Comparison of ENCODE assay signal across 8 mouse cellular contexts in the genomic region with DNA sequence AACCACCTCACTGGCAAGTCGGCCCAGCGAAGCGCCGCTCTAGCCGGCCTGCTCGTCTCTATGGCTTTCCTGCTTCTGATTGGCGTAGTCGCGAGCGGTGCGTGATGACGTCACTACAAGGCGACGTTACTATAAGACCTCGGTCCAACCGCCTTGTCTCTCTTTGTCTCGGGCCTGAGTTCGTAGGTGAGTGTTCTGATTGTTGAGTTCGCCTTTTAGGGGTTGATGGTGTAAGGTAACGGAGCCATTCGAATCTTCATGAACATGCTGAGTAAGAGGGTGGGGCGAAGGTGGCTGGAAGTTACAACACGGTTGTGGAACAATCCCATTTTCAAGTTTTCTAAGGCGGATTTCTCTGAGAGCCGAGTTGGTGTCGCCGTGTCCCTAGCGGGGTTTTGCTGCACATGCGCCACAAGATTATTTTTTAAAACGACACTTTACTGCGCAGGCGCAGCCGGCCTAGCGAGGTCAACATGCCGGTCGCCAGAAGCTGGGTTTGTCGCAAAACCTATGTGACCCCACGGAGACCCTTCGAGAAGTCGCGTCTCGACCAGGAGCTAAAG. TPM values are rescaled to one million over a fixed set of nuclear protein-coding genes. Genes with fewer than 3 reads are reported as not detected.
DNase-seq lines count a peak whose midpoint lies in the region; ATAC-seq lines count a peak whose summit lies in the region.

A gene (plus strand): TSS at position 115 of the 563 bp plus-strand sequence.

- H3K4me3 ChIP-seq in hindbrain, embryonic 12.5 days: peak within 1 kb of the TSS; percentile 83

- peak within 1 kb of the TSS; percentile 93 for H3K27ac ChIP-seq in hindbrain, embryonic 12.5 days

- peak within 1 kb of the TSS; percentile 88 for H3K9ac ChIP-seq in hindbrain, embryonic 12.5 days

- peaks cover 15% of the 10 kb centered on the region for H3K4me1 ChIP-seq in hindbrain, embryonic 12.5 days

- H3K27me3 ChIP-seq in hindbrain, embryonic 12.5 days: no peaks in the 10 kb centered on the region

- under 1% methylated on average over 42 of the region's 42 CpGs for WGBS in hindbrain, embryonic 12.5 days

- peaks cover 40% of the 10 kb centered on the region for H3K36me3 ChIP-seq in hindbrain, embryonic 12.5 days

- peak within 1 kb of the TSS; percentile 91 for H3K4me2 ChIP-seq in hindbrain, embryonic 12.5 days (replicated peaks)

- no peaks in the 10 kb centered on the region for H3K9me3 ChIP-seq in hindbrain, embryonic 12.5 days (replicated peaks)

- peak; percentile 98 for DNase-seq in NIH3T3 (ENCODE audit: low read depth)
- DNase-seq in cerebellum, postnatal 10 days: peak; percentile 98
- peak; percentile 94 to 96 for DNase-seq in frontal cortex, postnatal 10 days (ENCODE audit: low spot score in 2 of 2)
- peak; percentile 98 for DNase-seq in layer of hippocampus, postnatal 14 days (ENCODE audit: low spot score in 2 of 2)
- peak; percentile 97 for DNase-seq in lung, postnatal 14 days
- DNase-seq in retina, adult 2 months (ENCODE audit: low read depth, low spot score): peak; percentile 97
- peak; percentile 94 to 95 for DNase-seq in thymus, postnatal 36 days

- ATAC-seq in hindbrain, embryonic 12.5 days (ENCODE audit: low FRiP score): peak; percentile 95

RNA-seq across cellular contexts. Expression of the gene that starts here (rescaled TPM):
- polyA plus RNA-seq in hindbrain, embryonic 12.5 days (2016; fragmentation: Nextera tagmentation; extraction: Ambion mirVana): 989 and 1,031 TPM in 2 replicates
- 100 to 1,000 TPM; 432 to 494 TPM for total RNA-seq in layer of hippocampus, postnatal 14 days (2021)

Comparison
In these comparisons a context has a peak if more than half of its experiments do, and no peak if none do; other contexts are left out.
1. Peak in every context shown above with its lines: DNase-seq, ATAC-seq, H3K4me3 ChIP-seq and H3K27ac ChIP-seq.